Mouse (Mus musculus) heart, embryonic 14.5 days (tissue): Measurements from ENCODE around the gene Plin1. TPM values are rescaled to one million over a fixed set of nuclear protein-coding genes. Genes with fewer than 3 reads are reported as not detected.
A peak's percentile ranks its signal among the peaks of the same experiment; 100 is the strongest.

Experiments used
- ATAC-seq: fragments of 200-750 bp; cut with Nextera tagmentation; 2 replicates; pipeline ENCODE4 v1.8.0; 2017; ENCODE audit warnings: low read depth, moderate TSS enrichment; ENCODE audit not compliant: insufficient number of reproducible peaks, insufficient read depth, low FRiP score
- H3K27ac ChIP-seq, 2 experiments: fragments of 200-500 bp in 1 of 2; fragments of 300-500 bp in 1 of 2; sonication (generic) in 1 of 2; replicated peaks in 1 of 2; 2 replicates each; pipeline ENCODE4 v1.5.1; 2012 to 2014; ENCODE audit warnings: low read depth in 2 of 2, low read length in 2 of 2, control low read depth in 1 of 2, mild to moderate bottlenecking in 1 of 2, mixed read lengths in 1 of 2; ENCODE audit not compliant: control insufficient read depth in 1 of 2, insufficient read depth in 1 of 2
- H3K27me3 ChIP-seq: fragments of 300-500 bp; sonication (generic); 2 replicates; pipeline ENCODE4 v1.6.1; 2014; ENCODE audit warnings: mild to moderate bottlenecking, low read length, control low read depth; ENCODE audit not compliant: control insufficient read depth, insufficient read depth
- H3K36me3 ChIP-seq: fragments of 300-500 bp; sonication (generic); 2 replicates; pipeline ENCODE4 v1.6.1; 2014; ENCODE audit warnings: mild to moderate bottlenecking, control low read depth, low read length, mixed read lengths; ENCODE audit not compliant: control insufficient read depth, insufficient read depth
- H3K4me1 ChIP-seq, 2 experiments: fragments of 200-500 bp in 1 of 2; fragments of 300-500 bp in 1 of 2; sonication (generic) in 1 of 2; 2 replicates each; pipeline ENCODE4 v1.6.1; 2012 to 2014; ENCODE audit warnings: low read length in 2 of 2, control low read depth in 1 of 2, mixed read lengths in 1 of 2; ENCODE audit not compliant: control insufficient read depth in 2 of 2, insufficient read depth in 2 of 2
- H3K4me2 ChIP-seq: fragments of 300-500 bp; sonication (generic); 2 replicates; pipeline ENCODE4 v1.6.1; 2014; ENCODE audit warnings: mild to moderate bottlenecking, low read length
- H3K4me3 ChIP-seq, 2 experiments: fragments of 200-500 bp in 1 of 2; fragments of 300-500 bp in 1 of 2; sonication (generic) in 1 of 2; 2 replicates each; pipeline ENCODE4 v1.5.1; 2012 to 2014; ENCODE audit warnings: low read length in 2 of 2, mild to moderate bottlenecking in 2 of 2, control low read depth in 1 of 2, low read depth in 1 of 2, moderate library complexity in 1 of 2; ENCODE audit not compliant: control insufficient read depth in 1 of 2, insufficient read depth in 1 of 2
- H3K9ac ChIP-seq: fragments of 300-500 bp; sonication (generic); 2 replicates; pipeline ENCODE4 v1.6.1; 2014; ENCODE audit warnings: mild to moderate bottlenecking, low read length
- H3K9me3 ChIP-seq: fragments of 300-500 bp; sonication (generic); 2 replicates; pipeline ENCODE4 v1.6.1; 2016; ENCODE audit warnings: low read length, control low read depth; ENCODE audit not compliant: control insufficient read depth
- WGBS: fragments of 180-500 bp; shearing (Covaris S2); extraction: QIAGEN DNeasy Blood & Tissue Kit; methylation state at CpG from one replicate; pipeline ENCODE4 v1.1.7; 2014; 5-methylcytosine and 5-hydroxymethylcytosine counted together
- polyA plus RNA-seq: library from polyadenylated mRNA; unstranded; fragments of >200 nt; fragmentation: Nextera tagmentation; extraction: Ambion mirVana; gene quantifications from 2 replicates; pipeline ENCODE4 v1.2.1, GENCODE M21; 2014

Plin1 gene
- polyA plus RNA-seq, 1 experiment from 2014 or later = not detected

- Histone ChIP-seq H3K9ac (peak overlapping the region; percentile 65), H3K27ac (no peak overlapping the region), H3K4me2 (peak overlapping the region; percentile 89), H3K4me3 (no peak overlapping the region; a peak in 1 of 4 replicates), H3K4me1 (peaks cover 2 to 6% of the 10 kb centered on the region in 2 experiments; a peak in 1 of 4 replicates), H3K36me3 (peaks cover 34% of the 10 kb centered on the region), H3K27me3 (peaks cover 18% of the 10 kb centered on the region), H3K9me3 (no peaks in the 10 kb centered on the region)
- no peak for ATAC-seq
- 39% methylated on average over 17 of the region's 17 CpGs for WGBS
Measured at GRCm38 (mm10) chr7:79710831-79711230, 21.9 kb downstream of the Plin1 start.

- ATAC-seq = peak; percentile 55; the same call in 1 of the 2 replicates
- 1% methylated on average over 55 of the region's 55 CpGs for WGBS
- Histone ChIP-seq H3K4me1 (peaks cover 2 to 6% of the 10 kb centered on the region in 2 experiments; a peak in 1 of 4 replicates), H3K27ac (no peak overlapping the region), H3K9me3 (no peaks in the 10 kb centered on the region), H3K36me3 (peaks cover 38% of the 10 kb centered on the region), H3K27me3 (peaks cover 18% of the 10 kb centered on the region), H3K4me2 (peak overlapping the region; percentile 89), H3K4me3 (peak overlapping the region; percentile 48 to 49), H3K9ac (peak overlapping the region; percentile 65)
Measured at GRCm38 (mm10) chr7:79710130-79710607, 22.5 kb downstream of the Plin1 start.

- H3K4me3 ChIP-seq = no peak overlapping the region
- H3K4me2 ChIP-seq = no peak overlapping the region
- H3K4me1 ChIP-seq = peaks cover 0 to 4% of the 10 kb centered on the region in 2 experiments; a peak in 3 of 4 replicates
- no peak for ATAC-seq
- no peaks in the 10 kb centered on the region for H3K9me3 ChIP-seq
- H3K36me3 ChIP-seq = peaks cover 76% of the 10 kb centered on the region
- 66% methylated on average over 5 of the region's 5 CpGs for WGBS
- peaks cover 4% of the 10 kb centered on the region; the same call in 1 of the 2 replicates for H3K27me3 ChIP-seq
- H3K9ac ChIP-seq = no peak overlapping the region
- H3K27ac ChIP-seq = no peak overlapping the region
Measured at GRCm38 (mm10) chr7:79705210-79705609, 27.5 kb downstream of the Plin1 start.

DNA sequence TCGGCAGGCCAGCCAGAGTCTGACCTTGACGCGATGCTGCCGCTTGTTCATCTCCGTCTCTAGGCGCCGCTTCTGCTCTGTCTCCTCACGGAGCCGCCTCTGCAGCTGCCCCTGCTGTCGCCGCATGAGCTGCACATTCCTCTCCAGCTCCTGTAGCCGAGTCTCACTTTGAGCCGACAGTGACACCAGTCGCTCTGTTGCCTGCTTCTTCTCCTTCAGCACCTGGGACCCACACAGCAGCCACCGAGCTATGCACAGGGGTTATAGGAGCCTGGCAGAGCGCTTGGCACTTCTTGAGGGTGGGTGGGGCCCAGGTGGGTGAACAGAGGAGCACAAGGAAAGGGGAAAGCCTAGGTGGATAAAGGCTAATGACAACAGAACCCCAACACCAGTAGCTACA is 29.9 kb downstream of the Plin1 start:
- H3K9ac ChIP-seq = no peak overlapping the region
- no peak for ATAC-seq
- H3K27me3 ChIP-seq = no peaks in the 10 kb centered on the region
- no peaks in the 10 kb centered on the region for H3K9me3 ChIP-seq
- H3K4me1 ChIP-seq = peaks cover 0 to 4% of the 10 kb centered on the region in 2 experiments; a peak in 3 of 4 replicates
- H3K4me3 ChIP-seq = no peak overlapping the region
- H3K27ac ChIP-seq = no peak overlapping the region
- WGBS = 44% methylated on average over 16 of the region's 16 CpGs
- peaks cover 90% of the 10 kb centered on the region for H3K36me3 ChIP-seq
- H3K4me2 ChIP-seq = peak overlapping the region; percentile 4; the same call in 1 of the 2 replicates

GRCm38 (mm10) chr7:79696495-79696894 is 36.2 kb downstream of the Plin1 start:
- H3K36me3 ChIP-seq = peaks cover 98% of the 10 kb centered on the region
- H3K27me3 ChIP-seq = no peaks in the 10 kb centered on the region
- no peak overlapping the region for H3K9ac ChIP-seq
- H3K9me3 ChIP-seq = no peaks in the 10 kb centered on the region
- ATAC-seq = no peak
- 78% methylated on average over 8 of the region's 8 CpGs for WGBS
- H3K27ac ChIP-seq = no peak overlapping the region
- no peaks in the 10 kb centered on the region for H3K4me1 ChIP-seq
- no peak overlapping the region for H3K4me2 ChIP-seq
- H3K4me3 ChIP-seq = no peak overlapping the region

DNA sequence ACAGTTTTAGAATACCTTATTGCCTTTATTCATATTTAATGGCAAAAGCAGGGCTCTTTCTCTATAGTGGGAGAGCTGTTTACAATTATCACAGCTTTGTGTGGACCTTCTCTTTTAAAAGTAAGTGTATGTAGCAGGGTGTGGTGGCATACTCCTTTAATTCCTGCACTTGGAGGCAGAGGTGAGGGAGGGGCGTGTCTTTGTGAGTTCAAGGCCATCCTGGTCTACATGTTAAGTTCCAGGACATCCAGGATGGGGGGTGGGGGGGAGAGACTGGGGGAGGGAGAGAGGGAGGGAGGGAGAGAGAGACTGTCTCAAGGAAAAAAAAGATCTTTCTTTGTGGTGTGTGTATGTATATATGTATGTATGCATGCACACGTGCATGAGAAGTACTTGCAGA is 52.5 kb downstream of the Plin1 start:
- Histone ChIP-seq H3K27ac (no peak overlapping the region), H3K9ac (no peak overlapping the region), H3K36me3 (peaks cover 96% of the 10 kb centered on the region), H3K27me3 (no peaks in the 10 kb centered on the region), H3K4me3 (no peak overlapping the region), H3K4me1 (no peaks in the 10 kb centered on the region), H3K9me3 (no peaks in the 10 kb centered on the region), H3K4me2 (no peak overlapping the region)
- 98% methylated on average over 2 of the region's 2 CpGs for WGBS
- no peak for ATAC-seq

GRCm38 (mm10) chr7:79679186-79679585 is 53.5 kb downstream of the Plin1 start:
- H3K4me1 ChIP-seq = no peaks in the 10 kb centered on the region
- no peak overlapping the region for H3K4me3 ChIP-seq
- no peak for ATAC-seq
- no peaks in the 10 kb centered on the region for H3K9me3 ChIP-seq
- H3K4me2 ChIP-seq = no peak overlapping the region
- H3K9ac ChIP-seq = no peak overlapping the region
- peaks cover 91% of the 10 kb centered on the region for H3K36me3 ChIP-seq
- H3K27ac ChIP-seq = no peak overlapping the region
- H3K27me3 ChIP-seq = no peaks in the 10 kb centered on the region
